Mouse (Mus musculus) lung, adult 18-20 months (tissue): ENCODE data around the gene Tpbpa.
"Not testable (repeated sequence)": the region's sequence is repeated elsewhere in the genome, so short reads cannot be mapped to it uniquely, and the experiment has no call there.

Source experiments
- DNase-seq, 2 experiments: peaks; one replicate each; pipeline ENCODE4 v3.0.0; 2022; ENCODE audit warnings: mixed read lengths in 2 of 2

The Tpbpa gene

DNA sequence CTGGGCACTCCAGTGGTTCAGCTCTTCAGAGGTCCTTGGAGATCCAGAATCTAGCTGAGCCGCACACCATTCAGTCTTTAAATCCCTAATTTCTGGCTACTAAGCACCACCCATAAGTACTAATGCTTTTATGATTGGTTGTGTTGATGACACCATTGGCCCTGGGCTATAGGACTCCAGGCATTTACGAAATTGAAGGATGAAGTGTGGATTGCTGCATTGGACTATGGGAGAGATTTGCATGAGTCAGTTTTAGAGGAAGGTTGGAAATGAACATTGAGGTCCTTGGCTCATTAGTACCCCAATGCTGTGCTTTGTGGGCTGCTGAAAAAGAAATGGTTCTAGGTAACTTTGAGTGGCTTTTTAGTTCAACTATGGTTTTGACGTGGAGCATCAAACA, at the start of gene Tpbpa:
Gene Tpbpa (minus strand): TSS at position 101 of the 400 bp plus-strand sequence.
- DNase-seq, result not testable (repeated sequence)

DNA sequence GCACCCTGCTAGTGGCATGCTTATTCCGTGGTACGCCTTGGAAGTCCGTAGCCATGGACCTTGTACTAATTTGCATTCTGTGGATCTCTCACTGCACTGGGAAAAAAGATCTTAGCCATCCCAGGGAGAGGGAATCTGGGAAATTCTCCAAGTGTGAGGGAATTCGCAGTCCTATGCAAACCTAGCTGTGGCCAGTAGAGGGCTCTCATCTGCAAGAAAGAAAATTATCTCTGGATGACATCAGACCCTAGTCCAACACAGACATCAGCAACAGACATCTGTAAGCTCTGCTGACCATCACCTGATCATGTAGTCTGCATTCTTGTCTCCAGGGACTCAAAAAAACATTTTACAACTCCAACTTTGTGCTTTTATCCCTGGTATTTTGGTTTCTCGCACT, 45.1 kb upstream of the Tpbpa start:
- not testable (repeated sequence) for DNase-seq

DNA sequence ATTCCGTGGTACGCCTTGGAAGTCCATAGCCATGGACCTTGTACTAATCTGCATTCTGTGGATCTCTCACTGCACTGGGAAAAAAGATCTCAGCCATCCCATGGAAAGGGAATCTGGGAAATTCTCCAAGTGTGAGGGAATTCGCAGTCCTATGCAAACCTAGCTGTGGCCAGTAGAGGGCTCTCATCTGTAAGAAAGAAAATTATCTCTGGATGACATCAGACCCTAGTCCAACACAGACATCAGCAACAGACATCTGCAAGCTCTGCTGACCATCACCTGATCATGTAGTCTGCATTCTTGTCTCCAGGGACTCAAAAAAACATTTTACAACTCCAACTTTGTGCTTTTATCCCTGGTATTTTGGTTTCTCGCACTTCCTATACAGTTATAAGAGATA, 30.5 kb upstream of the Tpbpa start:
- DNase-seq, result not testable (repeated sequence)

DNA sequence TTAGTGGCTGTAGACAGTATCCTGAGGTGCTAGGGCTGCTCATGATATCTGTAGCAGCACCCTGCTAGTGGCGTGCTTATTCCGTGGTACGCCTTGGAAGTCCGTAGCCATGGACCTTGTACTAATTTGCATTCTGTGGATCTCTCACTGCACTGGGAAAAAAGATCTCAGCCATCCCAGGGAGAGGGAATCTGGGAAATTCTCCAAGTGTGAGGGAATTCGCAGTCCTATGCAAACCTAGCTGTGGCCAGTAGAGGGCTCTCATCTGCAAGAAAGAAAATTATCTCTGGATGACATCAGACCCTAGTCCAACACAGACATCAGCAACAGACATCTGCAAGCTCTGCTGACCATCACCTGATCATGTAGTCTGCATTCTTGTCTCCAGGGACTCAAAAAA, 22.2 kb upstream of the Tpbpa start:
- DNase-seq, result not testable (repeated sequence)

DNA sequence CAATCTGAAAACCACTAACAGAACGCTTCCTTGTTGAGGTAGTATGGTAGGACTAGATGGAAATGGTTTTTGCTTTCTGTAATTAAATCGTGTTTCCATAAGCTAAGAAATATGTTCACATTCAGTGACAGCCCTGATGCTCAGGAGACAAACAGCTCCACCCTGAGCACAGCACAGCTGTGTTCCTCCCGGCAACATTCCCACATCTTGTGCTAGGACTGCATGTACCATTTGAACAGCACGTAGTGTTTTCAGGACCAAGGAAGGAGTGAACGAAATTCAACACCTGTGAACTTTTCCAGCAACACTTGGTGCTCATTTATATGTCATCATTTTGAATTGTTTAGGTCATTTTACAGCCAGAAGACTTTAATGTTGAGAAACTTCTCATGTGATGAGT, 19.9 kb upstream of the Tpbpa start:
- DNase-seq, result peak; percentile 19 to 37

DNA sequence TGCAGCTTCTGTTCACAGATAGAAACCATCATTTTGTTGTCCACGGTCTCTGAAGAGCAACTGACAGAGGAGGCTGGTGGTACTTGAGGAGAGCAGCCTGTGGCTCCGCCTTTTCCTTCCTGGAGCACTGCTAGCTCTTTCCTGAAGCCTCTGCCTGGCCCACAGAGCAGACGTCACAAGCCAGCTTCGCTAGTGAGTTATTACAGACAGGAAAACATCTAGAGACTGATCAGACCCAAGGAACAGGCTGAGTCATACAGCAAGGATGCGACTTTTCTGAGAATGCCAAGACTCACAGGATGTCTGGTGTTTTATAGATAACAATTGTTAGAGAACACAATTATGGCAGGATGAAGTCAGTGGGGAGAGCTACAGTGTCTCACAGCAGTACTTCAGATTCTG, 5.3 kb downstream of the Tpbpa start, which contains the start of the genes Gm49391 and Ctla2a:
Gene Gm49391 (minus strand): TSS at position 72 of the 402 bp plus-strand sequence.
Gene Ctla2a (minus strand): TSS at position 126 of the 402 bp plus-strand sequence.
- DNase-seq, result peak; percentile 82 to 87

DNA sequence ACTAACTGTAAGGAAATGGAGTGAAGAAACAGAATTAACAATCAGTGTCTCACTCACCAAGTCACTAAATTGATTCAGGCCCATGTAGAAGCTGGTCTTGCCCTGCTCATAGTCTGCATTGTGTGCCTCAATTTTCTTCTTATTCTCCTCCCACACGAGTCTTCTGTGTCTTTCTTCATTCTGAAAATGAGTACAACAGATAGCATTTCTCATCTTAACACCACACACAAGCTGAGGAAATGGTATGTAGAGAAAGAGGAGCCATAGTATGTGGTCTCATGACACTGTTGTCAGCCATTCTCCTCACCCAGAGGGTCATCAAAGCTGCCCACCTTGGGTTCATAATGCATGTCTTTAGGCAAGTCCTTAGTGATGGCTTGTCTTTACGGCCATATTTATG, 6.3 kb downstream of the Tpbpa start, which contains the start of gene Gm49393:
Gene Gm49393 (minus strand): TSS at position 101 of the 400 bp plus-strand sequence.
- not testable (repeated sequence) for DNase-seq

DNA sequence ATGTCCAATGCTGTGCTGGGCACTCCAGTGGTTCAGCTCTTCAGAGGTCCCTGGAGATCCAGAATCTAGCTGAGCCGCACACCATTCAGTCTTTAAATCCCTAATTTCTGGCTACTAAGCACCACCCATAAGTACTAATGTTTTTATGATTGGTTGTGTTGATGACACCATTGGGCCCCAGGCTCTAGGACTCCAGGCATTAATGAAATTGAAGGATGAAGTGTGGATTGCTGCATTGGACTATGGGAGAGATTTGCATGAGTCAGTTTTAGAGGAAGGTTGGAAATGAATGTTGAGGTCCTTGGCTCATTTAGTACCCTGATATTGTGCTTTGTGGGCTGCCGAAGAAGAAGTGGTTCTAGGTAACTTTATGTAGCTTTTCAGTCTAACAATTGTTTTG, 37.0 kb downstream of the Tpbpa start, which contains the start of gene Tpbpb:
Gene Tpbpb (minus strand): TSS at position 101 of the 400 bp plus-strand sequence.
- DNase-seq, result not testable (repeated sequence)

DNA sequence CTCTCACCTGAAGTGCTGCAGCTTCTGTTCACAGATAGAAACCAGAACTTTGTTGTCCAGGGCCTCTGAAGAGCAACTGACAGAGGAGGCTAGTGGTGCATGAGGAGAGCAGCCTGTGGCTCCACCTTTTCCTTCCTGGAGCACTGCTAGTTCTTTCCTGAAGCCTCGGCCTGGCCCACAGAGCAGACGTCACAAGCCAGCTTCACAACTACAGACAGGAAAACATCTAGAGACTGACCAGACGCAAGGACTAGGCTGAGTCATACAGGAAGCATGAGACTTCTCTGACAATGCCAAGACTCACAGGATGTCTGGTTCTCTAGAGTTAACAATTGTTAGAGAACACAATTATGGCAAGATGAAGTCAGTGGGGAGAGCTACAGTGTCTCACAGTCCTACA, 44.5 kb downstream of the Tpbpa start, which contains the start of gene Ctla2b:
Gene Ctla2b (minus strand): TSS at position 120 of the 400 bp plus-strand sequence.
- DNase-seq, result peak; percentile 83 to 86

DNA sequence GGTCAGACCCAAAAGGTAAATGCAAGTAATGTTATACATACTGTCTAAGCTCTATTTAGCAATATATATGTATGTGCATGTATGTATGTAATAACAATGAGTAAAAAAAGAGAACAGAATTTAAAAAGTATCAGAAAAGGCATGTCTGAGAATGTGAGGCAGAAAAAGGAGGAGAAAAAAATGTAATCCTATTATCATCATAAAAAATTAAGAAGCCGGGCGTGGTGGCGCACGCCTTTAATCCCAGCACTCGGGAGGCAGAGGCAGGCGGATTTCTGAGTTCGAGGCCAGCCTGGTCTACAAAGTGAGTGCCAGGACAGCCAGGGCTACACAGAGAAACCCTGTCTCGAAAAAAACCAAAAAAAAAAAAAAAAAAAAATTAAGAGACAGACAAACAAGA, 45.0 kb downstream of the Tpbpa start, which contains the start of gene Gm49392:
Gene Gm49392 (minus strand): TSS at position 101 of the 400 bp plus-strand sequence.
- DNase-seq, result not testable (repeated sequence)

DNA sequence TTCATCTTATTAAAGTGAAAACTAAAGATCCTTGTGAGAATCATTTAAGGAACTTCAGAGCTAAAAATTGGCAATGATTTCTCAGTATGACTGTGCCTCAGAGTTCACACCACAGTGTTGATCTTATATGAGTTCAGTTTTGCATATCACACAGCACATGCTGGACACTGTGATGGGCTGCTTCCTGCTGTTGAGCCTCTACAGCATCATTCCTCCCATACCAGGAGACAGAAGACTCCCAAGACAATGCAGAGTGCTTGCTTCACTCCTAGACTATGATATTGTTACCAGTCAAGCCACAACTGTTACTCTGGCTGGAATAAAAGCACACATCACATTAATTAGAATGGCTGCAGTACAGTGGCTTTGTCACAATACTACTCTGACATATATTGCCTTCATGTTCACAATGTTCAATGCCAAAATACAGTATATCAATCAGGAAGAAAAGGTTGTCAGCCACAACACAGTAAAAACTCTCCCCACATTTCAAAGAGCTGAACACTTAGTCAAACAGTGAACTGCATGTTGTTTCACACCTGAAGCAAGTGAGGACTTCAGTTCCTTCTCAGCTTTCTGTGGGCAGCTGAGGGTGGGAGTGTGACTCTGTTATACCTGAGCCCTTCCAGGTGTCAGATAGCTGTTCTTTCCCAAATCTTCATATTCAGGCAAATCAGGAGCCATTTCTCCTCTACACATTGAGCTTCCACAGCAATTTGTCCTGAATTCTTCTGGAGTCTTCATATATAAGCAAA, 46.2 kb downstream of the Tpbpa start:
- no peak for DNase-seq

DNA sequence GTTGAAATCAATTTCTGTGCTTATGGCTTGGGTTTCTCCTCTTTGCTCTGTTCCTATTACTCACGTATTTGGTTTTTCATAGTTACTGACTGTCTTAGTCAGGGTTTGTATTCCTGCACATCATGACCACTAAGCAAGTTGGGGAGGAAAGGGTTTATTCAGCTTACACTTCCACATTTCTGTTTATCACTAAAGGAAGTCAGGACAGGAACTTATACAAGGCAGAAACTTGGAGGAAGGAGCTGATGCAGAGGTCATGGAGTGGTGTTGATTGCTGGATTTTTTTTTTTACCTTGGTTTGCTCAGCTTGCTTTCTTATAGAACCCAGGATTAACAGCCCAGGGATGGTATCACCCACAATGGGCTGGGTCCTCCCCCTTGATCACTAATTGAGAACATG, 49.5 kb downstream of the Tpbpa start:
- DNase-seq, result no peak
